Mouse (Mus musculus): ENCODE data around the gene Rrp1b.
"Not testable (repeated sequence)": the region's sequence is repeated elsewhere in the genome, so short reads cannot be mapped to it uniquely, and the experiment has no call there.

Rrp1b gene

GRCm38 (mm10) chr17:32091032-32091363 lies 55.1 kb downstream of the Rrp1b start:
- no peak for DNase-seq (ENCODE audit: low read depth)

GRCm38 (mm10) chr17:32091364-32092240 lies 55.7 kb downstream of the Rrp1b start:
- peak; percentile 83 for DNase-seq (ENCODE audit: low read depth)

DNA sequence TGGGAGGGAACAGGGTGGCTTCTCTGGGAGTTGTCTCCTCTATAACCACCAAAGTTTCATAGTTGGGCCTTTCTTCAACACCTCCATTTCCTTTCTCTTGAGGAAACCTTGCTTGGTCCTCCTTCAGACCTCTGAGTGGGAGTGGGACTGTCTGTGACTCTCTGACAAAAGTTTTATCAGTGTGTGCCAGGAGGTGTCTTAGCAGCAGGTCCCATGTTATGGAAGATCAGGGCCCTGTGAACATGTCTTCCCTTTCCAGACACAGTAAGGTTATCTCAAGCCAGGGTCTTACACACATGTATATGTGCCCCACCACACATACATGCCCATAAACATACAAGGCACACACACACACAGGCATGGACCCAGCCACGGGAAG lies 56.3 kb downstream of the Rrp1b start:
- DNase-seq (ENCODE audit: low read depth), result no peak

DNA sequence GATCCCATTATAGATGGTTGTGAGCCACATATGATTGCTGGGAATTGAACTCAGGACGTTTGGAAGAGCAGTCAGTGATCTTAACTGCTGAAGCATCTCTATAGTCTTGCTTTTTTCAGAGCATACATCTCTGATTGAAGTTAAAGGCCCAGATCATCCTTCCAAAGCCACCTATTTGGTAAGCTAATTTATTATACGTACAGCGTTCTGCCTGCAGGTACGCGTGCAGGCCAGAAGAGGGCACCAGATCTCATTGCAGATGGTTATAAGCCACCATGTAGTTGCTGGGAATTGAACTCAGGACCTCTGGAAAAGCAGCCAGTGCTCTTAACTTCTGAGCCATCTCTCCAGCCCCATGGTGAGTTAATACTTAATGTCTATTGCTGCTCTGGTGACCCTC lies 57.0 kb downstream of the Rrp1b start:
- DNase-seq (ENCODE audit: low read depth), result no peak

- DNase-seq (ENCODE audit: low read depth), result no peak
Observed at GRCm38 (mm10) chr17:32097676-32098075, 61.8 kb downstream of the Rrp1b start.

DNA sequence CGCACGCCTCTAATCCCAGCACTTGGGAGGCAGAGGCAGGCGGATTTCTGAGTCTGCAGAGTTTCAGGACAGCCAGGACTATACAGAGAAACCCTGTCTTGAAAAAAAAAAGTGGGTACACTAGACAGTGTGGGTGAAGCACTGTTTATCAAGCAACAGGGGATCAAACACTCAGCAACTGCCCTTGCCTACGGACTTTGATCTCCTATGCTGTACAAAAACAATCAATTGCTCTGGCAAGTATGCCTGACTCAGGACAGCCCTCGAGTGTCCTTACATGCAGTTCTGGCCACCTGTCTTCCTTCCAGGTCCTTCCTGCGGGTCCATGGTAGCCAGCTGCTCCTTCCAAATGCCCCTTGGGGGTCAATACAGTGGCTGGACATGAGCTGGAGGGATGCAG lies 63.0 kb downstream of the Rrp1b start:
- not testable (repeated sequence) for DNase-seq (ENCODE audit: low read depth)

DNA sequence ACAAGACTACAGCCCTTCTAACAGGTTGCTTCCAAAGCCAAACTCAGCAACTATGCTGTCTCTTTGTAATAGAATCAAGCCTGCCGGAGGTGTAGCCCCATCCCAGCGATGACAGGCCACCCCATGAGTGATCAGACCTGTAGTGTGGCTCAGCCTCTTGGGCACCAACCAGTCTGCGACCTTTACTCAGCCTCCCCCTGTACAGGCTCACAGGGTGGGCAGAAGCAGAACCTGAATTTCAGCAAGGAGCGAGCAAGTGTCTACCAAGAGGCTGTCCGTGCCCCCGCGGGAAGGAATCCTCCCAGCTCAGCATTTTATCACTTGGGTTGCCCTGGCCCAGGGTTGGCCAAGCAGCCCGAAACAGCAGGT lies 63.7 kb downstream of the Rrp1b start:
- no peak for DNase-seq (ENCODE audit: low read depth)

GRCm38 (mm10) chr17:32099943-32100586 lies 64.2 kb downstream of the Rrp1b start:
- DNase-seq (ENCODE audit: low read depth), result no peak

- no peak for DNase-seq (ENCODE audit: low read depth)
Observed at GRCm38 (mm10) chr17:32103054-32103453, 67.2 kb downstream of the Rrp1b start.

- no peak for DNase-seq (ENCODE audit: low read depth)
Observed at GRCm38 (mm10) chr17:32106358-32106757, 70.5 kb downstream of the Rrp1b start.

GRCm38 (mm10) chr17:32107877-32108276 lies 72.0 kb downstream of the Rrp1b start:
- no peak for DNase-seq (ENCODE audit: low read depth)

DNA sequence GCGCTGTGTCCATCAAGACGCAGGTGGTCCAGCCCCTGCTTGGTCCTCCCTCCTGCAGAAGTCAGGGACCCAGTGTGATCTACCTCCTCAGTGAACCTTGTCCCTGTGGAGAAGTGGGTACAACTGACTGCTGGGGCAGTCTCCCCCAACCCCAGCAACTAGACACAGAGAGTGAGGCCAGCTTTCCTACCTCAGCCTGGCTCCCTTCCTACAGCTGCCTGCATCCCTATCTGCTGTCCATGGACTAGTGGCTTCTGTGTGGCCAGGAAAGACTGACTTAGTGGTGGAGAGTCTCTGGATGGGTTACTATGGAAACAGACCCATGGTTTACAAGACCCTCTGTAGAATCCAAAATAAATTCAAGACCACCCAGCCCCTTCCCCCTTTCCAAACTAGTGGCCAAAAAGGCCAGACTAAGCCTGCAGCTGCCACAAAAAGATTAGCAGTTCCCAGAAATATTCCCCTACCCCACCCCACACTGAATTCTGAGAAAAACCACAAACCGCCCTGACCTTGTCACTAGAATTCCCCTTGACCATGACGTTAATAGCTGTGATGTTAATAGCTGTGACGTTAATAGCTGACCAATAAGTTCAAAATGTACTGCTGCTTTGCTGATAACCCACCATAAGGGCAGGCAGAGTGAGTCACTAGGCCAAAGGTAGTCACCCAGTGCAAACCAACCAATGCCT lies 72.6 kb downstream of the Rrp1b start:
- not testable (repeated sequence) for DNase-seq (ENCODE audit: low read depth)

GRCm38 (mm10) chr17:32109201-32109940 lies 73.5 kb downstream of the Rrp1b start:
- DNase-seq (ENCODE audit: low read depth), result no peak

DNA sequence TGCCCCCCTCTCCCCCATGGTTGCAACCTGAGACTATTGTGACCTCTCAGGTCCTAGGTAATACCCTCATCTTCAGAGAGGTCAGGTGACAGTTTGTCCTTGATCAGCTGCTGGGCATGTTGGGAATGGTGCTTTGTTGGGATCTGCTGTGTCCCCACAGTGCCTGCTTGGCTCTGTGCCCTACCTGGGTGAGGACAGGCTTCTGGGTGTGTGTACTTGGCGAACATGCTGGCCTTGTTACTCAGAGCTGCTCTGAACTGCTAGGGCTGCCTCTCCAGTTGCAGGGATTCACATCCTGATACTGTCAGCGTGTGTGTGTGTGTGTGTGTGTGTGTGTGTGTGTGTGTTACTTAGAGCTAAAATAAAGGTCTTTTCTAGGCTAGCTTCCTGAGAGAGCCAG lies 74.5 kb downstream of the Rrp1b start:
- DNase-seq (ENCODE audit: low read depth), result no peak

DNA sequence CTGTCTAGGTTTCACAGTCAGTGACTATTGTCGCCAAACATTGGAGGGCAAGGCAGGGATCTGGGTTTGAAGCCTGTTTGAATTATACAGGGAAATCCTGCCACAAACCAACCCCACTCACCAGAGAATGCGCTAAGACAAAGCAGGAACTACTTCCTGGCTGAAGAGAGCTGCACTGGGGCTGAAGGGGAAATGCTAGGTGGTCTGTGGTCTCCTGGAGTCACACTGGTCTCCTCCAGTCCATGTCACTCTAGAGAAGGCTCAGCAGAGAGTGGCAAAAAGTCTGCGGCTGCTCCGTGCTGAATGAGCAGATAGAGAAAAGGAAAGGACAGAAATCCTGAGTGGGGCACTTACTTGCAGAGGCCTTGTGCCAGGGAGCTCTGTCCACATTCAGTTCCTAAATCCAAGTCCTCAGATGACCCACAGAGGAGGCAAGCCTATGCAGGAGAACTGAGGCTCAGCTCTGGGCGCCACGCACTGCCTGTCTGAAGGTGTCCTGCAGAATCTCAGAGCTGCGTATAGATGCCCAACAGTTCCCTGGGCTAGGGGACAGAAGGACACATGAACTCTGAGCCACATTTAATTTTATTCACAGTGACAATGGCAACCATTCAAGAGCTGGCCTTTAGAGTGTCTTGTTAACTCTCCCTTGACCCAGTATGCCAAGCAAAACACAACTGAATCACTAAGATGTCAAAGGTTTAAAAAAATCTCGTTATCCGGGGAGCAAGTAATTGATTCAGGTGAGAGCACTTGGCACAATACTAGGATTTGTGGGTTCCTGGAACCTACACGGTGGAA lies 75.3 kb downstream of the Rrp1b start:
- DNase-seq (ENCODE audit: low read depth), result no peak
